Mouse (Mus musculus): ENCODE measurements around the gene Itih3. TPM values are rescaled to one million over a fixed set of nuclear protein-coding genes. Genes with fewer than 3 reads are reported as not detected.
A peak's percentile ranks its signal among the peaks of the same experiment; 100 is the strongest.

Gene Itih3
- polyA plus RNA-seq (2014; fragmentation: Nextera tagmentation; extraction: Ambion mirVana): 0.05 and 0.16 TPM in 2 replicates

DNA sequence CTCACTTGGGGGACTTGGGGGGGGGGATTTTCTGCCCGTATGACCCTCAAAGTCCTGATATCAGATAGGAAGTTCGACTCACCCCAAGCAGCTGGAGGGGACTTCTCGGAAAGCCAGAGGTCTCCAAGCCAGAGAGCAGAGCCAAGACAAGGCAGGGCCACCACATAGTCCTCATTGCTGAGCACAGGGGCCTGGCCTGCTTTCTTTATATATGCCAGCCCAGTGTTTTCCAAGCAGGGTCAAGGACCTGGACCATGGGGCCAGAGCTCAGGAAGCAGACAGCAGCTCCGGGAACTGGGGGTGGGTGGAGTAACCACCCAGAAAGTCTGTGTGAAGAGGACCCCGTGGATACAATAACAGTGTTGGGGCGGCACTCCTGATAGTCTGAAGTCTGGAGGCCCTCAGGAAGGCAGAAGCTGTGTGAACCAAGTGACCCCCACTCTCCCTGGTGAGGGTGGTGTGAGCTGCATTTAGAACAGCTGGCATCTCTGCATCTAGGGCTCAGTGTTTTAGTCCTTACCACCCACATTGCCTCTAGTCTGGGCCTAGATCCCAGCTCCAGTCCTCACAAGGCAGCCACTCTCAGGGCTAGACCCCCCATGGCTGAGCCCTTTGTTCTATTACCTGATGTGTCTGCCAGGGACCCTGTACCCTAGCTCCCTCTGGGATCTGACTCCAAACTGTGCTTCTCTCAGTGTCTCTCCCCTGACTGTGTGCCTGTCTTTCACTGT, at the start of gene Itih3:
Gene Itih3 (minus strand): TSS at position 386 of the 731 bp plus-strand sequence.
- Histone ChIP-seq H3K4me1 (replicated peaks; ENCODE audit: control insufficient read depth, insufficient read depth, low read length) (no peaks in the 10 kb centered on the region), H3K9ac (ENCODE audit: low read length) (no peak within 1 kb of the TSS), H3K27me3 (ENCODE audit: control insufficient read depth, insufficient read depth, low read length) (no peaks in the 10 kb centered on the region), H3K27ac (ENCODE audit: low read depth, low read length) (no peak within 1 kb of the TSS), H3K4me2 (ENCODE audit: low read depth, low read length, severe bottlenecking) (no peak within 1 kb of the TSS), H3K9me3 (ENCODE audit: control insufficient read depth, low read length) (no peaks in the 10 kb centered on the region), H3K4me3 (ENCODE audit: low read depth, low read length) (no peak within 1 kb of the TSS), H3K36me3 (ENCODE audit: control insufficient read depth, insufficient read depth, low read length) (no peaks in the 10 kb centered on the region)
- ATAC-seq (replicated peaks; ENCODE audit: low FRiP score) (no peak), DNase-seq (ENCODE audit: low spot score) (no peak)
- WGBS: 76% methylated on average over 6 of the region's 6 CpGs

DNA sequence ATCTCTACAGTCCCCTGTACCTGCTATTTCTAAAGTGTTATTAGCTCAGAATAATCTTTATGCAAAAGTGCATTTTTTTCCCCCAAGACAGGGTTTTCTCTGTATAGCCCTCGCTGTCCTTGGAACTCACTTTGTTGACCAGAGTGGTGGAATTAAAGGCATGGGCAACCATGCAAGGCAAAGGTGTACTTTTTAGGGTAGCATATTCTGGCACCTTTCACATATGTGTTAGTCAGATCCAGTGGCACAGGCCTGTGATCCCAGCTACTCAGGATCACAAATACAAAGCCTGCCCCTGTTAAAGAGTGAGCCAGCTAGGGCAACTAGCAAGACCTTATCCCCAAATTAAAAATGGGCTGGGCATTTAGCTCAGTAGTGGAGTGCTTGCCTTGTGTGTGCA, 36.8 kb upstream of the Itih3 start:
- ATAC-seq (replicated peaks; ENCODE audit: low FRiP score): no peak
- H3K36me3 ChIP-seq (ENCODE audit: control insufficient read depth, insufficient read depth, low read length): no peaks in the 10 kb centered on the region; the same call in 1 of the 2 replicates

DNA sequence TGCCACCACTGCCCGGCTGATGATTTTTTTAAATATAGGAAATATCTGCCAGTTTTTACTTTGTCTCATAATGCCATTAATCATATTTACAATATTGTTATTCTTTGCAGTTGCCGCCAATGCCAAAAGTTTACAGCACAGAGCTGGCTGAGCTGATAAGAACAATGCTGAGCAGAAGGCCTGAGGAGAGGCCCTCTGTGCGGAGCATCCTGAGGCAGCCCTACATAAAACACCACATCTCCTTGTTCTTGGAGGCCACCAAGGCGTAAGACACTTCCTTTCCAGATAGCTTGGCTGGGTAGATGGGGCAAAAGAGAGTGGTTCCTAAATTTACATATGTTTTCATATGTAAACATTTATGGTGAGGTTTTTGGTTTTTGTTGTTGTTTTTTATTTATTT, 35.5 kb upstream of the Itih3 start:
- Histone ChIP-seq H3K9ac (ENCODE audit: low read length) (no peak overlapping the region), H3K36me3 (ENCODE audit: control insufficient read depth, insufficient read depth, low read length) (no peaks in the 10 kb centered on the region; the same call in 1 of the 2 replicates), H3K4me2 (ENCODE audit: low read depth, low read length, severe bottlenecking) (no peak overlapping the region), H3K27me3 (ENCODE audit: control insufficient read depth, insufficient read depth, low read length) (no peaks in the 10 kb centered on the region), H3K9me3 (ENCODE audit: control insufficient read depth, low read length) (no peaks in the 10 kb centered on the region), H3K27ac (ENCODE audit: low read depth, low read length) (no peak overlapping the region), H3K4me1 (replicated peaks; ENCODE audit: control insufficient read depth, insufficient read depth, low read length) (no peaks in the 10 kb centered on the region), H3K4me3 (ENCODE audit: low read depth, low read length) (no peak overlapping the region)
- ATAC-seq (replicated peaks; ENCODE audit: low FRiP score) (no peak), DNase-seq (ENCODE audit: low spot score) (no peak)
- 93% methylated on average over 4 of the region's 4 CpGs for WGBS

More for the DNA sequence above, 36.8 kb upstream of the Itih3 start:
- Histone ChIP-seq H3K27me3 (ENCODE audit: control insufficient read depth, insufficient read depth, low read length) (no peaks in the 10 kb centered on the region), H3K9ac (ENCODE audit: low read length) (no peak overlapping the region), H3K4me3 (ENCODE audit: low read depth, low read length) (no peak overlapping the region), H3K4me1 (replicated peaks; ENCODE audit: control insufficient read depth, insufficient read depth, low read length) (no peaks in the 10 kb centered on the region), H3K4me2 (ENCODE audit: low read depth, low read length, severe bottlenecking) (no peak overlapping the region), H3K9me3 (ENCODE audit: control insufficient read depth, low read length) (no peaks in the 10 kb centered on the region), H3K27ac (ENCODE audit: low read depth, low read length) (no peak overlapping the region)
- no peak for DNase-seq (ENCODE audit: low spot score)
- WGBS: 91% methylated on average over 1 of the region's 1 CpGs

DNA sequence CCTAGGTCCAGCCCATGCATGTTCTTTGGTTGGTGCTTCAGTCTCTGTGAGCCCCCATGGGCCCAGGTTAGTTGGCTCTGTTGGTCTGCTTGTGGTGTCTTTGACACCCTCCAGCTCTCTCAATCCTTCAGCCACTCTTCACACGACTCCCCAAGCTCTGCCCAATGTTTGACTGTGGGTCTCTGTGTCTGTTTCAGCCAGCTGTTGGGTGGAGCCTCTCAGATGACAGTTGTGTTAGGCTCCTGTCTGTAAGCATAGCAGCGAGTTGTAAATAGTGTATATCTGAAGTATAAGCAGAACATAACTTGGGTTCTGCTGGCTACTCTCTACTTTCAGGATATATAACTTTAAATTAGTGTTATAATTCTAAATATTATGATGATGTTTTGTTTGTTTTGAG, 35.0 kb upstream of the Itih3 start:
- DNase-seq (ENCODE audit: low spot score) (no peak), ATAC-seq (replicated peaks; ENCODE audit: low FRiP score) (no peak)
- Histone ChIP-seq H3K27ac (ENCODE audit: low read depth, low read length) (no peak overlapping the region), H3K9me3 (ENCODE audit: control insufficient read depth, low read length) (no peaks in the 10 kb centered on the region), H3K27me3 (ENCODE audit: control insufficient read depth, insufficient read depth, low read length) (no peaks in the 10 kb centered on the region), H3K4me3 (ENCODE audit: low read depth, low read length) (no peak overlapping the region), H3K9ac (ENCODE audit: low read length) (no peak overlapping the region), H3K36me3 (ENCODE audit: control insufficient read depth, insufficient read depth, low read length) (no peaks in the 10 kb centered on the region; the same call in 1 of the 2 replicates), H3K4me2 (ENCODE audit: low read depth, low read length, severe bottlenecking) (no peak overlapping the region), H3K4me1 (replicated peaks; ENCODE audit: control insufficient read depth, insufficient read depth, low read length) (no peaks in the 10 kb centered on the region)
- WGBS: 80% methylated on average over 2 of the region's 2 CpGs

DNA sequence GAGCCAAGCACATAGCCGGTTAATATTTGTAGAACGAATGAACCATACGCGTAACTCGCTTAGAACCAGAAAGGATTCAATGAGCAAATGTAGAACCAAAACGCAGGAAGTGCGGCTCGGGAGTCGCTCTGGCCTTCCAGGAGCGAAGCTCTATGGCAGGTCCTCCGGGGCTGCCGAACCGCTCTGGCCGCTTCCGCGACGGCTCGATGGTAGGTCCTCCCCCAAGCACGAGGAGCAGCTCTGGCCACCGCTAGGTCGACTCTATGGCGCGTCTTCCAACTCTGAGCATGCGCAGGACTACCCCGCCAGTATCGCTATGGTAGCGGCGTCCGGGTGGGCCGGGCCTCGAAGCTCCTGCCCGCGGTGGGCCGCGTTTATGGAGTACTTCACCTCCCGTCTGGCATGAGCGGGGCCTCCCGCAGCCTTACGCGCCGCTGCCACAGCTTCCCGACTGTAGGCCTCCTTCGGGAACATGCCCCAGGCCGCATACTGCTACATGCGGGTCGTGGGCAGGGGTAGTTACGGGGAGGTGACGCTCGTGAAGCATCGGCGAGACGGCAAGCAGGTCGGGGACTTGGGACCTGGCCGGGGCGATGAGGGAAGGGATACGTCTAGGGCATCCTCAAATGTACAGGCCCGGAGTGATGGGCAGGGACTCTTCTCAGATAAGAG, 27.7 kb upstream of the Itih3 start, which contains the start of gene Nek4:
Gene Nek4 (plus strand): TSS at position 224 of the 672 bp plus-strand sequence.
- H3K4me2 ChIP-seq (ENCODE audit: low read depth, low read length, severe bottlenecking): peak within 1 kb of the TSS; percentile 66
- peak; percentile 100 for ATAC-seq (replicated peaks; ENCODE audit: low FRiP score)
- peaks cover 2% of the 10 kb centered on the region; the same call in 1 of the 2 replicates for H3K4me1 ChIP-seq (replicated peaks; ENCODE audit: control insufficient read depth, insufficient read depth, low read length)
- peak within 1 kb of the TSS; percentile 70 for H3K4me3 ChIP-seq (ENCODE audit: low read depth, low read length)
- H3K36me3 ChIP-seq (ENCODE audit: control insufficient read depth, insufficient read depth, low read length): no peaks in the 10 kb centered on the region; the same call in 1 of the 2 replicates
- peak; percentile 98 for DNase-seq (ENCODE audit: low spot score)
- under 1% methylated on average over 57 of the region's 57 CpGs for WGBS
- H3K9me3 ChIP-seq (ENCODE audit: control insufficient read depth, low read length): no peaks in the 10 kb centered on the region
- no peak within 1 kb of the TSS for H3K27ac ChIP-seq (ENCODE audit: low read depth, low read length)
- no peaks in the 10 kb centered on the region for H3K27me3 ChIP-seq (ENCODE audit: control insufficient read depth, insufficient read depth, low read length)
- peak within 1 kb of the TSS; percentile 82 for H3K9ac ChIP-seq (ENCODE audit: low read length)

DNA sequence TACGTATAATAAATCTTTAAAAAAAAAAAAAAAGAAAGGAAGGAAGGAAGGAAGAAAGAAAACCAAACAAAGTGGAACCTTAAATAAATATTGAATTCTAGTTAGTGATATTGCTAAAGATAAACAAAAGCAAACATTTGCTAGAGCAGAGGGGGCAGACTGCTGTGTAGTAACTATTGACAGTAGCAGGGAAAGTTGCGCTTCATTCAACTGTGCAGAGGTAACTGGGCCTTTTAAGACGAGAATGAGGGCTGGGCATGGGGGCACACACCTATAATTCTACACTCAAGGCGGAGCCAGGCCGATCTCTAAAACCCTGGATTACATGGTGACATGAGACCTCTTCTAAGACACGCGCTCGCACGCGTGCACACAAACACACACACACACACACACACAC, 26.4 kb upstream of the Itih3 start:
- Histone ChIP-seq H3K9ac (ENCODE audit: low read length) (no peak overlapping the region), H3K36me3 (ENCODE audit: control insufficient read depth, insufficient read depth, low read length) (no peaks in the 10 kb centered on the region), H3K9me3 (ENCODE audit: control insufficient read depth, low read length) (no peaks in the 10 kb centered on the region), H3K27me3 (ENCODE audit: control insufficient read depth, insufficient read depth, low read length) (no peaks in the 10 kb centered on the region), H3K4me1 (replicated peaks; ENCODE audit: control insufficient read depth, insufficient read depth, low read length) (peaks cover 2% of the 10 kb centered on the region; the same call in 1 of the 2 replicates), H3K27ac (ENCODE audit: low read depth, low read length) (no peak overlapping the region), H3K4me2 (ENCODE audit: low read depth, low read length, severe bottlenecking) (no peak overlapping the region), H3K4me3 (ENCODE audit: low read depth, low read length) (no peak overlapping the region)
- WGBS: 94% methylated on average over 10 of the region's 10 CpGs
- ATAC-seq (replicated peaks; ENCODE audit: low FRiP score): no peak
- DNase-seq (ENCODE audit: low spot score): peak; percentile 7

DNA sequence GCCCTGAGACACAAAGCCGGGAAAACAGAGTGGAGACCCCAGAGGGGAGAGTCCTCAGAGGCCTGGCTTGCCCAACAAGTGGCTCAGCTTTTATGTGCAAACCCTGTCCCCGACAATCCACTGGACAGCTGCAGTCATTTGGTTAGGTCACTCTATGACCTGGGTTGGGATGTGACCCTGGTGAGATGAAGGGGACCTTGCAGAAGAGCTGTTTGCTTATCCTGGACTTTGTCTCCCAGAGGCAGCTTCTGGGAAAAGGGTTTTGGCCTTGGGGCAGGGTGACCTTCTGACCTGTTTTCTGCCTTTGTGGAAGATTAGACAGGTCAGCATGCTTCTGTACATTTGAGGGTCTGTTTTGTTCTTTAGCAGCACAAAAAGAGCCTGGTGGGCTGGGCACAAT, 21.2 kb upstream of the Itih3 start:
- H3K27ac ChIP-seq (ENCODE audit: low read depth, low read length): no peak overlapping the region
- H3K9me3 ChIP-seq (ENCODE audit: control insufficient read depth, low read length): no peaks in the 10 kb centered on the region
- H3K27me3 ChIP-seq (ENCODE audit: control insufficient read depth, insufficient read depth, low read length): no peaks in the 10 kb centered on the region
- H3K9ac ChIP-seq (ENCODE audit: low read length): no peak overlapping the region
- no peak overlapping the region for H3K4me3 ChIP-seq (ENCODE audit: low read depth, low read length)
- no peaks in the 10 kb centered on the region for H3K36me3 ChIP-seq (ENCODE audit: control insufficient read depth, insufficient read depth, low read length)
- no peak overlapping the region for H3K4me2 ChIP-seq (ENCODE audit: low read depth, low read length, severe bottlenecking)
- WGBS: 80% methylated on average over 2 of the region's 2 CpGs
- ATAC-seq (replicated peaks; ENCODE audit: low FRiP score) (no peak), DNase-seq (ENCODE audit: low spot score) (no peak)
- H3K4me1 ChIP-seq (replicated peaks; ENCODE audit: control insufficient read depth, insufficient read depth, low read length): no peaks in the 10 kb centered on the region

DNA sequence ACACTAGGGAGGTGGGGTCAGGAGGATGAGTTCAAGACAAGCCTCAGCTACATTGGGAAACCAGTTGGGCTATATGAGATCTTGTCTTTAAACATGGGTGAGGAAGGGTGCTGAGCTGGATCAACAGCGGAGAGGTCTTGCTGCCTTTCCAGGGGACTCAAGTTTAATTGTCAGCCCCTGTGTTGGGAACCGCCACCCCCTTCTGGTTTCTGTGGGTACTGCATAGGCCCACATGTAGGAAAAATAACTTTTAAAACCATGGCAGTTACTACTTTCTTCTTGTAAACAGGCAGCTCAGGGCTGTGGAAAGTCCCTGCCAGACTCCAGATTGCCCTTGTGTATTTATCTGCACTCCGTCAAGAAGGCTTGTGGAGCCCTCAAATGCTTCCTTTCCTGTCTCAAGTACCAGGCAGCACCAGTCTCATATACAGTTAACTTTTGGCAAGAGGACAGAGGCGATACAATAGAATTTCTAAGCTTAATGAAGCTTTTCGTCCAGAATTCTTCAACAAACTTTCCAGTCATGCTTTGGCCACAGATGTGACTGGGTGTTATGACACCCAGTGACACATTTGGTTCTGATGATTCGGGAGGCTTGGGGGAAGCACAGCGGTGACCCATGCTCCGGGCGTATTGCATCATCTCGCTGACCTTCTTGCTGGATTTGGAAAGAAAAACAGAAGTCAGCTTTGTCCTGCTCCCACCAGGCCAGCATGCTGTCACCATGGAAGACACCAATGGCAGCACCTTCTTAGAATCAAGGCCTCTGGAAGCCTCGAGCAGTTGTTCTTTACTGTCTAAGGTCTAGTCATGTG, 20.5 kb upstream of the Itih3 start:
- no peak overlapping the region for H3K4me3 ChIP-seq (ENCODE audit: low read depth, low read length)
- no peak for ATAC-seq (replicated peaks; ENCODE audit: low FRiP score)
- peak; percentile 75 for DNase-seq (ENCODE audit: low spot score)
- no peaks in the 10 kb centered on the region for H3K4me1 ChIP-seq (replicated peaks; ENCODE audit: control insufficient read depth, insufficient read depth, low read length)
- H3K36me3 ChIP-seq (ENCODE audit: control insufficient read depth, insufficient read depth, low read length): no peaks in the 10 kb centered on the region
- no peak overlapping the region for H3K4me2 ChIP-seq (ENCODE audit: low read depth, low read length, severe bottlenecking)
- no peaks in the 10 kb centered on the region for H3K9me3 ChIP-seq (ENCODE audit: control insufficient read depth, low read length)
- H3K27me3 ChIP-seq (ENCODE audit: control insufficient read depth, insufficient read depth, low read length): no peaks in the 10 kb centered on the region
- no peak overlapping the region for H3K9ac ChIP-seq (ENCODE audit: low read length)
- no peak overlapping the region for H3K27ac ChIP-seq (ENCODE audit: low read depth, low read length)
- 70% methylated on average over 11 of the region's 11 CpGs for WGBS
